Mouse (Mus musculus) hindbrain, embryonic 10.5 days (tissue): ENCODE data around the gene Kcnq1. TPM values are rescaled to one million over a fixed set of nuclear protein-coding genes. Genes with fewer than 3 reads are reported as not detected.

Experiments
- DNase-seq: peaks from one replicate; pipeline ENCODE4 v3.0.0-alpha.2; 2017; ENCODE audit warnings: low spot score
- H3K27ac ChIP-seq: fragments of 300-500 bp; sonication (generic); 2 replicates; pipeline ENCODE4 v1.5.1; 2016; ENCODE audit warnings: mild to moderate bottlenecking, moderate library complexity
- H3K27me3 ChIP-seq: fragments of 300-500 bp; sonication (generic); 2 replicates; pipeline ENCODE4 v1.6.1; 2016; ENCODE audit warnings: mild to moderate bottlenecking; ENCODE audit not compliant: poor library complexity, insufficient read depth, severe bottlenecking
- H3K36me3 ChIP-seq: fragments of 300-500 bp; sonication (generic); 2 replicates; pipeline ENCODE4 v1.6.1; 2016; ENCODE audit warnings: mild to moderate bottlenecking, moderate library complexity
- H3K4me1 ChIP-seq: fragments of 300-500 bp; sonication (generic); replicated peaks from 2 replicates; pipeline ENCODE4 v1.6.1; 2016; ENCODE audit warnings: mild to moderate bottlenecking
- H3K4me3 ChIP-seq: fragments of 300-500 bp; sonication (generic); 2 replicates; pipeline ENCODE4 v1.5.1; 2016; ENCODE audit warnings: mild to moderate bottlenecking, moderate library complexity
- H3K9me3 ChIP-seq: fragments of 300-500 bp; sonication (generic); 2 replicates; pipeline ENCODE4 v1.6.1; 2016; ENCODE audit warnings: mild to moderate bottlenecking, moderate library complexity
- WGBS: fragments of 180-500 bp; shearing (Covaris S2); methylation state at CpG from one replicate; pipeline ENCODE4 v1.1.7; 2016; 5-methylcytosine and 5-hydroxymethylcytosine counted together
- polyA plus RNA-seq: library from polyadenylated mRNA; unstranded; fragments of >200 nt; fragmentation: Nextera tagmentation; extraction: Ambion mirVana; gene quantifications from 2 replicates; pipeline ENCODE4 v1.2.1, GENCODE M21; 2016

Kcnq1 gene
- polyA plus RNA-seq, 1 experiment from 2014 or later, result 2.3 TPM

DNA sequence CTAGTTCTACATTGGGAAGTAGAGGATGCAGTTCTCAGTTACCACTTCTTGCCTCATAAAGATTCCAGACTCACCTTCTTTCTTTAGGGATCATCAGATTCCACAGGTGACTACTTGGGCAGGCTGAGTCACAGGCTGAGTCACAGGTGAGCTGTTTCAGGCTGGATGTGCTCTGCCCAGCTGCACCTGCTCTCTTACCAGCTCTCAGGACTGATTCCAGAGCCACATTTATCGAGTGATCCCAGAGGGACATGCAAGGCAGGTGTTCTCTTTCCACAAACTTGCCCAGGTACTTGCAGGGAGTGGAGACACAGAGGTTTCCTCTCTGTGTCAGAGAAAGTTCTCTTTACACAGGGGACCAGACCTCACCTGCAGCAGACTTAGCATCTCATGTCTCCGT, 95.1 kb downstream of the Kcnq1 start:
- H3K4me3 ChIP-seq, result no peak overlapping the region
- H3K4me1 ChIP-seq, result peaks cover 11% of the 10 kb centered on the region
- no peak overlapping the region for H3K27ac ChIP-seq
- H3K36me3 ChIP-seq, result no peaks in the 10 kb centered on the region
- DNase-seq, result no peak
- no peaks in the 10 kb centered on the region for H3K9me3 ChIP-seq
- H3K27me3 ChIP-seq, result peaks cover 13% of the 10 kb centered on the region
- WGBS, result 90% methylated on average over 2 of the region's 2 CpGs

DNA sequence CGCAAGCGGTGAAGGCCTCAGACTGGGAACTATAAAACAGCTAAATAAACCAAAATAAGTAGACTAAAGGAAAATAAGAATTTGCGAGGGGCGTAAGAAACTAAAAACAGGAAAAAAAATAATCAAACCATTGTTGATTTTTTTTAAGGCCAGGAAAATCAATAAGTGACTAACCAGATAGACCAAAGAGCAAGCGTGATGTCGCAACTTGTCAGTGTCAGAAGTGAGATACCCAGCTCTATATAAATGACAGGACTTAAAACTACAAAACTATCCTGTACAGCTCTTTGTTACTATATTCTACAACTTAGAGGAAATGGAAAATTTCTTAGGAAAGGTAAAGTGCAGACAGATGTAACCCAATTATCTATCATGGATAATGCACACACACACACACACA, 97.7 kb downstream of the Kcnq1 start:
- Histone ChIP-seq H3K4me1 (no peaks in the 10 kb centered on the region), H3K36me3 (no peaks in the 10 kb centered on the region), H3K9me3 (no peaks in the 10 kb centered on the region), H3K4me3 (no peak overlapping the region), H3K27ac (no peak overlapping the region), H3K27me3 (peaks cover 2% of the 10 kb centered on the region)
- WGBS, result 95% methylated on average over 6 of the region's 6 CpGs
- no peak for DNase-seq

DNA sequence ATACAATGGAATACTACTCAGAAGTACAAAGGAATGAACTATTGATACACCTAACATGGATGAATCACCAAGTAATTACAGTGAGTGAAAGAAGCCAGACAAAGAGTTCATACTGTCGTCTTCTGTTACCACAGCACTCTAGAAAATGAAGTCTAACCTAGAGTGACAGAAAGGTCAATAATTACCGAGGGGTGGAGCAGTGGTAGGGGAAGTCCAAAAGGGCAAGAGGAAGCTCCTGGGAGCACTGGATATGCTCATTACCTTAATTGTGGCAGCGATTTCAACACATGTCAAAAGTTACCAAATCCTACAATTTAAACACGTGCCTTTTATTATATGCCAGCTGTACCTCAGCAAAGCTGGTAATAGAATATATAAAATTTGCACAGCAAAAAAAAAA, 100.9 kb downstream of the Kcnq1 start:
- H3K36me3 ChIP-seq, result no peaks in the 10 kb centered on the region
- H3K9me3 ChIP-seq, result no peaks in the 10 kb centered on the region
- H3K27ac ChIP-seq, result no peak overlapping the region
- 65% methylated on average over 4 of the region's 4 CpGs for WGBS
- no peaks in the 10 kb centered on the region for H3K4me1 ChIP-seq
- DNase-seq, result no peak
- no peak overlapping the region for H3K4me3 ChIP-seq
- H3K27me3 ChIP-seq, result no peaks in the 10 kb centered on the region

DNA sequence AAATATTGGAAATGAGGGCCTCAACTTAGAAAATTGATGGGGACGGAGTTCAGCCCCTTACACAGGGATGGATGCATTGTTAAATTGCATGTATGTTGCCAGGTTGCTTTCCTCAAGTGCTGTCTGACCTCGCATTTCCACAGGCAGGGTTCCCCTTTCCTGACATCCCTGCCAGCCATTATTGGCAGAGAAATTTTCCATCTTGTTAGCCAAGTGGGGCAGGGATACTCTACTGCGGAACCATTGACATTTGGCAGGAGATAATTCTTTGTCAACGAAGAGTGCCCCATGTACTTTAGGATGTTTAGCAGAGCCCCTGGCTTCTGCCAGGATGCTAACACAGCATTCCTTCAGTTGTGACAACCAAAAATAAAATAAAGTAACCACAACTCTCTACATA, 104.6 kb downstream of the Kcnq1 start:
- H3K27me3 ChIP-seq, result no peaks in the 10 kb centered on the region
- 85% methylated on average over 4 of the region's 4 CpGs for WGBS
- H3K4me3 ChIP-seq, result no peak overlapping the region
- no peaks in the 10 kb centered on the region for H3K9me3 ChIP-seq
- no peaks in the 10 kb centered on the region for H3K36me3 ChIP-seq
- H3K27ac ChIP-seq, result no peak overlapping the region
- DNase-seq, result no peak
- no peaks in the 10 kb centered on the region for H3K4me1 ChIP-seq

DNA sequence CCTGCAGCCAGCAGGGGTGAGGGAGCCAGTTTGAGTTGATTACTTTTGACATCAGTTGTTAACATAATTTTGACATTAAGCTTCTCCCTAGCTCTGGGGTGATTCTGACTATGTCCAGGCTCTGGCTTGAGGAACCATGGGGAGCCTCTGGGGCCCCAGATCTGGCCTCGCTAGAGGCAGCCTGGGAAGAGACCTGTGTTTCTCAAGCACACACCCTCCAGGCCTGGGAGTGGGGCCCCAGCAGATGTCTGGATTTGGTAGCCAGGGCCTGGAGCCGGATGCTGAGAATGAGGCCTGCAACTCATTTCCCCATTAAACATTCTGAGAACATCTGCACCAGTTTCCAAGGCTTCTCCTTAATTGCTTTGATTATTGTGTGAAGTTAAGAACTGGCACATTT, 145.0 kb downstream of the Kcnq1 start:
- no peak overlapping the region for H3K4me3 ChIP-seq
- WGBS, result 80% methylated on average over 2 of the region's 2 CpGs
- 0 out of 2 replicates have a peak, but pooled peaks cover 8% of the 10 kb centered on the region for H3K4me1 ChIP-seq
- H3K27ac ChIP-seq, result no peak overlapping the region
- H3K36me3 ChIP-seq, result peaks cover 73% of the 10 kb centered on the region
- H3K9me3 ChIP-seq, result peaks cover 47% of the 10 kb centered on the region
- no peak for DNase-seq
- no peaks in the 10 kb centered on the region for H3K27me3 ChIP-seq

DNA sequence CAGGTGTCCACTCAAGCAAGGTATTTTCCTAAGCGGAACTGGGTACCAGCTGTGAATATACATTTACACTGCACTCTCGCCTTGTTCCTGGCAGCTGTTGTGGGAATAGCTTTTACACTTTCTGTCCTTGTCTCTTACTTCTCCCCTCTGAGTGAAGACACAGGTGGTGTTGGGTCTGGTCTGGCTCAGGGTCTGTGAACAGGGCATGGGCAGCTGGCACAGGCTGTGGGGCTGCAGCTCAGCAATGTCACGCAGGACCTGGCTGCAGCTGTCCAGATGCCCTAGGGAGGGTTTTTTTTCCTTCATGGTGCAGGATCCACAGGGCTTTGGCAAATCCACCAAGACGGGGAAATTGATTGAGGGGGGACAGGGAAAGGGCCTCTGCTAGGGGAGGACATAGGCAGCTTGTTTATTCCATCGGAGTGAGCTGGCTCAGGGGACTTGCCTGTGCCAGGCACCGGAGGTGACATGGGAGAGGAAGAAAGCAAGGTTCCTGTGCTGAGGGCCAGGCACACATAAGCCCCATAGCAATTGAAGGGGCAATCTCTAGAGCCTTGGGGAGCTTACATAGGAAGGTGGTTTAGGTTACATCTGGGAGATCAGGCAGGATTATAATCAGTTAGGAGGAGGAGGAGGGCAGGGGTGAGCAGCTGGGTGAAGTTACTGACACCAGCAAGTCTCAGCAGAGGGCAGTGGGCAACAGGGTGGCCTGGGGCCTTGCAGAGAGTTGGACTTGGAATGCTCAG, 147.1 kb downstream of the Kcnq1 start:
- Histone ChIP-seq H3K4me3 (no peak overlapping the region), H3K4me1 (0 out of 2 replicates have a peak, but pooled peaks cover 8% of the 10 kb centered on the region), H3K36me3 (peaks cover 85% of the 10 kb centered on the region), H3K27me3 (no peaks in the 10 kb centered on the region), H3K27ac (no peak overlapping the region), H3K9me3 (peaks cover 44% of the 10 kb centered on the region)
- WGBS, result 84% methylated on average over 6 of the region's 6 CpGs
- DNase-seq, result no peak

DNA sequence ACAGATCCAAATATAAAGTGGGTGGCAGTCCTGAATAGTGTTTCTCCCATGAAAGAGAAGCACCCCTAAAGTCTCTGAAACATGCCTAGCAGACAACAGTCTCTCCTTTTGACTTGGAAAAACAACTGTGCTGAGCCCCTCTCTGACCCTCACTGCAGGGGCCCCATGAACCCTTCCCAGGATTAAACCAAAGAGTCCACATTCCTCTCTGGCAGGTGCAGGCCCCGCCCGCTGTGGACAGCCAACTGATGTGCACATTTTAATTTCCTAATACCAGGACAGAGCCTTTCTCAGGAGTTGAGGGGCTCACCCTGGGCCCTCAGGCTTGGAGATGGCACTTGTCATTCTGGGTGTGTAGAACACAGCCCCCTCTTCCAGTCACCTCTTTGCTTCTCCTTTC, 148.7 kb downstream of the Kcnq1 start:
- 94% methylated on average over 2 of the region's 2 CpGs for WGBS
- peaks cover 80% of the 10 kb centered on the region for H3K36me3 ChIP-seq

DNA sequence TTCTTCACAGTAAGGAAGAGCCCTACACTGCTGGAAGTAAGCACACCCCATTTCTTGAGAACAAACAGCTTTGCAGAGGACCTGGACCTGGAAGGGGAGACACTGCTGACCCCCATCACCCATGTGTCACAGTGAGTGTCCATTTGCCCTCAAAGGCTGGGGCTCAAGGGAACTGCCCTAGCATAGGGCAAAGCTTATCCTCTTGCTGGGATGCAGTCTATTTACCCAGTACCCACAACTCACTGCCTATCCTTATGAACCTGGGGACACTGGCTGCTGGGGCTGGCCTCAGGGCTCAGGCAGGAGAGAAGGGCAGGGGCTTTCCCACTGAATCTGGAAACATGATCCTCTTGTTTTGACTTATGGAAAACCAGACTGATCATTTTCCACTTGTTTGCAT, 155.1 kb downstream of the Kcnq1 start:
- peaks cover 76% of the 10 kb centered on the region for H3K36me3 ChIP-seq
- no peaks in the 10 kb centered on the region for H3K9me3 ChIP-seq
- H3K27ac ChIP-seq, result 0 out of 2 replicates have a peak overlapping the region, but pooled peaks have one; percentile 35
- DNase-seq, result no peak
- peaks cover 11% of the 10 kb centered on the region; the same call in 1 of the 2 replicates for H3K4me1 ChIP-seq
- no peaks in the 10 kb centered on the region for H3K27me3 ChIP-seq
- no peak overlapping the region for H3K4me3 ChIP-seq

More for the DNA sequence above, 148.7 kb downstream of the Kcnq1 start:
- H3K4me1 ChIP-seq, result 0 out of 2 replicates have a peak, but pooled peaks cover 8% of the 10 kb centered on the region
- H3K9me3 ChIP-seq, result peaks cover 35% of the 10 kb centered on the region
- no peak overlapping the region for H3K27ac ChIP-seq
- H3K27me3 ChIP-seq, result no peaks in the 10 kb centered on the region
- DNase-seq, result no peak
- no peak overlapping the region for H3K4me3 ChIP-seq

DNA sequence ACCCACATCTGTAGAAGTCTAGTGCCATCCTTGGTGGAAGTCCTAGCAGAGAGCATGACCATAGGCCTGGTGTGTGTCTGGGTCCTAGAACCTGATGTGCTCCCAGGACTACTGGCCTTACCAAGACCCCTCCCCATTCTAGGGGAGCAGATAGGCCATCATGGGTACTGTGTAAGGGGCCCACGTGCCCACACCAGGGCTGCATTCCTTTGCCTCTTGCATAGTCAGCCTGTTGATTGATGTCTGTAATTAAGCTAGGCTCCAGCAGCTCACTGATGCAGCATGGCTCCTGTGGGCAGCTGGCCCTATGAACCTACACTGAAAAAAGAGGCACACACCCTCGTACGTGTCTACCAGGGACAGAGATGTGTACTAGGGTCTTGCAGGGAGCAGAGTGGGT, 157.4 kb downstream of the Kcnq1 start:
- Histone ChIP-seq H3K27ac (no peak overlapping the region), H3K36me3 (peaks cover 80% of the 10 kb centered on the region), H3K27me3 (no peaks in the 10 kb centered on the region), H3K4me1 (peaks cover 11% of the 10 kb centered on the region; the same call in 1 of the 2 replicates), H3K4me3 (no peak overlapping the region), H3K9me3 (no peaks in the 10 kb centered on the region)
- WGBS, result 64% methylated on average over 3 of the region's 3 CpGs
- DNase-seq, result no peak

DNA sequence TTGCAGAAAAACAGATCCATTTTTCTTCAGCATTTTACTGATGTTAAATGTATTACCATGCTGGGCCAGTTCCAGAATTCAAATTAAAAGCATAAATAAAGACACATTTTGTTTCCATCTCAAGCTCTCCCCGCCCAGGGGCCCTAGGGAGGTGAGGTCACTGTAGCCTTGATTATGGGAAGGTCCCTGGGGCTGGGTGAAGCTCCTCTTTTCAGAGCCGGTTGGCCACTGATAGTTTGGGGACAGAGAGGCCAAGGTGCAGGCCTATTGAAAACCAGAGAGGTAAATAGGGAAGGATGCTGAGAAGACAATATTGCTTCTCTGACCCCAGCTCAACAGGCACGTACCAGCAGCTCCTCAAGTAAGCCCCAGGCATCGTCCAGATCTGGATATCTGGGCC, 157.8 kb downstream of the Kcnq1 start:
- no peak for DNase-seq
- Histone ChIP-seq H3K27me3 (no peaks in the 10 kb centered on the region), H3K36me3 (peaks cover 81% of the 10 kb centered on the region), H3K4me1 (peaks cover 11% of the 10 kb centered on the region; the same call in 1 of the 2 replicates), H3K4me3 (no peak overlapping the region), H3K27ac (no peak overlapping the region), H3K9me3 (no peaks in the 10 kb centered on the region)
- whole genome bisulfite sequencing, result 85% methylated on average over 4 of the region's 4 CpGs

DNA sequence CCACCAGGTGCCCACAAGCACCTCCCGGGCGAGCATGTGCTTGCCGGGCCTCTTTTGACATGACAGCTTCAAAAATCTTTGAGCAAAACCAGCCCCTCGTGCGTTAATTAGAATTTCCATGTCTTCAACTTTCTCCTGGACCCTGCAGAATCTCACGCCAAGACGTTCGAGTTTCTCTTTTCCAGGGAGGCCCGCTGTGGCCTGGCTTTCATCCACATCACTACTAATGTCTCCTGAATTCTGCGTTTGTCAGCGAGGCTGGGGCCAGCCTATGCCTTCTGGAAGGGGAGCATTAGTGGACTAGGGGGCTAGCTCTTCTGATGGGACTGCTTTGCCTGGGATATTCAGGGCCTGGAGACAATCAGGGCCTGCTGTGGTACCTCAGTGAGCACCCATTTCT, 159.2 kb downstream of the Kcnq1 start:
- peaks cover 11% of the 10 kb centered on the region; the same call in 1 of the 2 replicates for H3K4me1 ChIP-seq
- peaks cover 2% of the 10 kb centered on the region; the same call in 1 of the 2 replicates for H3K9me3 ChIP-seq
- no peaks in the 10 kb centered on the region for H3K27me3 ChIP-seq
- H3K36me3 ChIP-seq, result peaks cover 92% of the 10 kb centered on the region
- DNase-seq, result no peak
- 95% methylated on average over 11 of the region's 11 CpGs for WGBS
- no peak overlapping the region for H3K27ac ChIP-seq
- no peak overlapping the region for H3K4me3 ChIP-seq

DNA sequence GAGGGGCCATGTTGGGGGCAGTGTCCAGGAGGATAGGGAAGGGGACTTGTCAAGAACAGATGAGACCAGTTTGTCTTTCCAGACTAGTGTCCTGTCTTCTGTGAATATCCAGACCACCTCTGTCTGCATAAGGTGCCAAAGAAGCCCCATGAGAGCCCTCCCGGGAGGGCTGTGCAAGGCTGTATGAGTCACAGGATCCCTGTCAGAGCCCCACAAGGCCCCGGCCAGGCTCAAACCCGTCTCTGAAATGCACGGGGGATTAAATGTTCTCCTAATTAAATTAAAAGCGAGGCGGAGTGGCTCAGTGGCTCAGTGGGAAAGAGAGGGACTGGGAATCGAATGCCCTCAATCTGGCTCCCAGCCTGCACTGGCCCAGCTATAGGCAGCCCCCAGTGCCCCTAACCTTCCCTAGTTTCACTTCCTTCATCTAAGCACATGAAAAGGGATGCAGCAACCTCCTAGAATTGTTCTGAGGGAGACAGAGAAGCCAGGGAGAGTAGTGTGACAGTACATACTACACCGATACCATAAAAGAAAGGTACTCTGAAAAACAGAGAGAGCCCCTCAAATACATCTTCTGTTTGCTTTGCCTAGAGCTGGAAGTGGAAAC, 159.8 kb downstream of the Kcnq1 start:
- Histone ChIP-seq H3K4me1 (peaks cover 11% of the 10 kb centered on the region; the same call in 1 of the 2 replicates), H3K27me3 (no peaks in the 10 kb centered on the region), H3K9me3 (peaks cover 2% of the 10 kb centered on the region; the same call in 1 of the 2 replicates), H3K36me3 (peaks cover 92% of the 10 kb centered on the region), H3K27ac (no peak overlapping the region), H3K4me3 (no peak overlapping the region)
- no peak for DNase-seq
- WGBS, result 68% methylated on average over 8 of the region's 8 CpGs

DNA sequence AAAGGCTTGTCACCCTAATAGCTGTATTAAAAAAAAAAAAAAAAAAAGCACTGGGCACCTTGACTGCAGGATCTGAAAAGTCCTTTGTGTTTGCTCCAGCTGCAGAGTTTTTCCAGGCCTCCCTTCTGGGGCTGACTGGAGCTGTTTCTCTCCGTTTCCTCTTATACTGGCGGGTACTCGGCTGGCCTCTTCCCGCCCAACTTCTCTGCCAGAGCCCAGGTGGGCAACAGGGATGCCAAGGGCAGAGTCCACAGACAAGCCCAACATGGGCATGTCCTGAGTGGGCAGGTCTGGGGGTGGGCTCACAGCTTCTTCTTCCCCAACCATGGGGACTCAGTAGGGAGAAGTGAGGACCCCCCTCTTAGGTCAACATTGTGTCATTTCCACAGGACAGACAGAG, 167.6 kb downstream of the Kcnq1 start:
- H3K4me1 ChIP-seq, result no peaks in the 10 kb centered on the region
- H3K9me3 ChIP-seq, result peaks cover 2% of the 10 kb centered on the region; the same call in 1 of the 2 replicates
- H3K4me3 ChIP-seq, result no peak overlapping the region
- peaks cover 87% of the 10 kb centered on the region for H3K36me3 ChIP-seq
- H3K27me3 ChIP-seq, result no peaks in the 10 kb centered on the region
- H3K27ac ChIP-seq, result no peak overlapping the region
- no peak for DNase-seq
- 84% methylated on average over 4 of the region's 4 CpGs for WGBS
